Mouse (Mus musculus): ENCODE results near the gene Gpbar1. TPM values are rescaled to one million over a fixed set of nuclear protein-coding genes. Genes with fewer than 3 reads are reported as not detected.
A peak's percentile ranks its signal among the peaks of the same experiment; 100 is the strongest.

The Gpbar1 gene
- polyA plus RNA-seq, 1 experiment from 2014 or later, result 0.93 TPM

GRCm38 (mm10) chr1:74248799-74249198, 29.6 kb upstream of the Gpbar1 start:
- no peak overlapping the region for H3K9ac ChIP-seq (ENCODE audit: low read depth, low read length)
- H3K27ac ChIP-seq (ENCODE audit: low read depth, low read length), result peak overlapping the region; percentile 90
- WGBS, result 7% methylated on average over 1 of the region's 1 CpGs
- no peak overlapping the region for H3K4me3 ChIP-seq (ENCODE audit: low read depth, low read length)
- ATAC-seq, result peak; percentile 70
- peak overlapping the region; percentile 35 for H3K4me2 ChIP-seq (replicated peaks; ENCODE audit: low read depth)
- H3K27me3 ChIP-seq (replicated peaks; ENCODE audit: control insufficient read depth, insufficient read depth, low read length), result no peaks in the 10 kb centered on the region
- H3K36me3 ChIP-seq (ENCODE audit: control insufficient read depth, insufficient read depth), result peaks cover 42% of the 10 kb centered on the region
- no peak for TF ChIP-seq CTCF (IDR thresholded peaks at IDR 0.05; ENCODE audit: low read depth)
- no peaks in the 10 kb centered on the region for H3K9me3 ChIP-seq (ENCODE audit: control insufficient read depth)
- H3K4me1 ChIP-seq (replicated peaks; ENCODE audit: control insufficient read depth, insufficient read depth, low read length), result peaks cover 11% of the 10 kb centered on the region

- no peak overlapping the region for H3K4me3 ChIP-seq (ENCODE audit: low read depth, low read length)
- H3K4me2 ChIP-seq (replicated peaks; ENCODE audit: low read depth), result peak overlapping the region; percentile 35
- peak overlapping the region; percentile 90 for H3K27ac ChIP-seq (ENCODE audit: low read depth, low read length)
- no peaks in the 10 kb centered on the region for H3K27me3 ChIP-seq (replicated peaks; ENCODE audit: control insufficient read depth, insufficient read depth, low read length)
- ATAC-seq, result peak; percentile 85
- WGBS, result 33% methylated on average over 5 of the region's 5 CpGs
- H3K4me1 ChIP-seq (replicated peaks; ENCODE audit: control insufficient read depth, insufficient read depth, low read length), result peaks cover 11% of the 10 kb centered on the region
- TF ChIP-seq CTCF (IDR thresholded peaks at IDR 0.05; ENCODE audit: low read depth), result no peak
- H3K9ac ChIP-seq (ENCODE audit: low read depth, low read length), result no peak overlapping the region
- H3K9me3 ChIP-seq (ENCODE audit: control insufficient read depth), result no peaks in the 10 kb centered on the region
- peaks cover 47% of the 10 kb centered on the region for H3K36me3 ChIP-seq (ENCODE audit: control insufficient read depth, insufficient read depth)
Measured at GRCm38 (mm10) chr1:74249331-74249980, 28.9 kb upstream of the Gpbar1 start.

- H3K9ac ChIP-seq (ENCODE audit: low read depth, low read length), result no peak overlapping the region
- 64% methylated on average over 4 of the region's 4 CpGs for WGBS
- peak overlapping the region; percentile 11 for H3K27ac ChIP-seq (ENCODE audit: low read depth, low read length)
- H3K9me3 ChIP-seq (ENCODE audit: control insufficient read depth), result no peaks in the 10 kb centered on the region
- peak overlapping the region; percentile 35; the same call in 1 of the 2 replicates for H3K4me2 ChIP-seq (replicated peaks; ENCODE audit: low read depth)
- H3K4me1 ChIP-seq (replicated peaks; ENCODE audit: control insufficient read depth, insufficient read depth, low read length), result peaks cover 11% of the 10 kb centered on the region
- peaks cover 52% of the 10 kb centered on the region for H3K36me3 ChIP-seq (ENCODE audit: control insufficient read depth, insufficient read depth)
- H3K27me3 ChIP-seq (replicated peaks; ENCODE audit: control insufficient read depth, insufficient read depth, low read length), result no peaks in the 10 kb centered on the region
- no peak for ATAC-seq
- no peak overlapping the region for H3K4me3 ChIP-seq (ENCODE audit: low read depth, low read length)
- no peak for TF ChIP-seq CTCF (IDR thresholded peaks at IDR 0.05; ENCODE audit: low read depth)
Measured at GRCm38 (mm10) chr1:74250096-74250495, 28.3 kb upstream of the Gpbar1 start.

GRCm38 (mm10) chr1:74255704-74256345, 22.5 kb upstream of the Gpbar1 start:
- H3K9ac ChIP-seq (ENCODE audit: low read depth, low read length), result no peak overlapping the region
- TF ChIP-seq CTCF (IDR thresholded peaks at IDR 0.05; ENCODE audit: low read depth), result no peak
- no peak overlapping the region for H3K4me3 ChIP-seq (ENCODE audit: low read depth, low read length)
- 0 out of 2 replicates have a peak, but pooled peaks cover 5% of the 10 kb centered on the region for H3K4me1 ChIP-seq (replicated peaks; ENCODE audit: control insufficient read depth, insufficient read depth, low read length)
- H3K27ac ChIP-seq (ENCODE audit: low read depth, low read length), result peak overlapping the region; percentile 79
- peak; percentile 72 for ATAC-seq
- H3K27me3 ChIP-seq (replicated peaks; ENCODE audit: control insufficient read depth, insufficient read depth, low read length), result no peaks in the 10 kb centered on the region
- WGBS, result 54% methylated on average over 8 of the region's 8 CpGs
- H3K4me2 ChIP-seq (replicated peaks; ENCODE audit: low read depth), result 0 out of 2 replicates have a peak overlapping the region, but pooled peaks have one; percentile 6
- peaks cover 81% of the 10 kb centered on the region for H3K36me3 ChIP-seq (ENCODE audit: control insufficient read depth, insufficient read depth)
- no peaks in the 10 kb centered on the region for H3K9me3 ChIP-seq (ENCODE audit: control insufficient read depth)

GRCm38 (mm10) chr1:74256782-74257181, 21.6 kb upstream of the Gpbar1 start:
- H3K27me3 ChIP-seq (replicated peaks; ENCODE audit: control insufficient read depth, insufficient read depth, low read length), result no peaks in the 10 kb centered on the region
- no peak overlapping the region for H3K9ac ChIP-seq (ENCODE audit: low read depth, low read length)
- H3K36me3 ChIP-seq (ENCODE audit: control insufficient read depth, insufficient read depth), result peaks cover 81% of the 10 kb centered on the region
- no peak overlapping the region for H3K4me2 ChIP-seq (replicated peaks; ENCODE audit: low read depth)
- peak overlapping the region; percentile 79 for H3K27ac ChIP-seq (ENCODE audit: low read depth, low read length)
- no peaks in the 10 kb centered on the region for H3K9me3 ChIP-seq (ENCODE audit: control insufficient read depth)
- 65% methylated on average over 4 of the region's 4 CpGs for WGBS
- H3K4me3 ChIP-seq (ENCODE audit: low read depth, low read length), result no peak overlapping the region
- peak; percentile 43 for TF ChIP-seq CTCF (IDR thresholded peaks at IDR 0.05; ENCODE audit: low read depth)
- no peak for ATAC-seq
- H3K4me1 ChIP-seq (replicated peaks; ENCODE audit: control insufficient read depth, insufficient read depth, low read length), result 0 out of 2 replicates have a peak, but pooled peaks cover 5% of the 10 kb centered on the region

- H3K9ac ChIP-seq (ENCODE audit: low read depth, low read length), result no peak overlapping the region
- H3K4me2 ChIP-seq (replicated peaks; ENCODE audit: low read depth), result no peak overlapping the region
- peaks cover 87% of the 10 kb centered on the region for H3K36me3 ChIP-seq (ENCODE audit: control insufficient read depth, insufficient read depth)
- H3K4me3 ChIP-seq (ENCODE audit: low read depth, low read length), result no peak overlapping the region
- WGBS, result 87% methylated on average over 6 of the region's 6 CpGs
- H3K4me1 ChIP-seq (replicated peaks; ENCODE audit: control insufficient read depth, insufficient read depth, low read length), result no peaks in the 10 kb centered on the region
- no peak overlapping the region for H3K27ac ChIP-seq (ENCODE audit: low read depth, low read length)
- no peaks in the 10 kb centered on the region for H3K9me3 ChIP-seq (ENCODE audit: control insufficient read depth)
- H3K27me3 ChIP-seq (replicated peaks; ENCODE audit: control insufficient read depth, insufficient read depth, low read length), result no peaks in the 10 kb centered on the region
- ATAC-seq, result no peak
- no peak for TF ChIP-seq CTCF (IDR thresholded peaks at IDR 0.05; ENCODE audit: low read depth)
Measured at GRCm38 (mm10) chr1:74262510-74262909, 15.8 kb upstream of the Gpbar1 start.

Measured in intestine, postnatal 0 days (tissue).